Mouse (Mus musculus) adrenal gland, postnatal 36 days (tissue): Measurements from ENCODE around the gene Dis3l2. TPM values are rescaled to one million over a fixed set of nuclear protein-coding genes. Genes with fewer than 3 reads are reported as not detected.

ENCODE experiments used
- DNase-seq, 2 experiments: peaks; one replicate each; pipeline ENCODE4 v3.0.0; 2021; ENCODE audit warnings: mixed read lengths in 1 of 2
- total RNA-seq, 2 experiments: library from RNA; stranded (reverse); gene quantifications; 2 replicates each; pipeline ENCODE4 v1.2.3; 2021

Dis3l2 gene
- total RNA-seq, 2 experiments from 2014 or later = 12.2 to 19.3 TPM

GRCm38 (mm10) chr1:87010629-87011330, 307.2 kb downstream of the Dis3l2 start:
- DNase-seq = no peak

- DNase-seq = no peak
Measured at GRCm38 (mm10) chr1:87011718-87012117, 308.1 kb downstream of the Dis3l2 start.

- peak in 1 of 2 experiments; percentile 25 for DNase-seq
Measured at GRCm38 (mm10) chr1:87012606-87013005, 309.0 kb downstream of the Dis3l2 start.

- DNase-seq = no peak
Measured at GRCm38 (mm10) chr1:87020714-87021113, 317.1 kb downstream of the Dis3l2 start.

GRCm38 (mm10) chr1:87021584-87021983, 318.0 kb downstream of the Dis3l2 start:
- DNase-seq = no peak

GRCm38 (mm10) chr1:87023291-87024170, 319.9 kb downstream of the Dis3l2 start:
- no peak for DNase-seq

- DNase-seq = no peak
Measured at GRCm38 (mm10) chr1:87025021-87025420, 321.4 kb downstream of the Dis3l2 start.

- DNase-seq = peak; percentile 47
Measured at GRCm38 (mm10) chr1:87028786-87029185, 325.2 kb downstream of the Dis3l2 start.

GRCm38 (mm10) chr1:87030652-87031051, 327.0 kb downstream of the Dis3l2 start:
- DNase-seq = no peak

GRCm38 (mm10) chr1:87032466-87032865, 328.9 kb downstream of the Dis3l2 start:
- DNase-seq = no peak

GRCm38 (mm10) chr1:87035532-87036161, 332.0 kb downstream of the Dis3l2 start:
- DNase-seq = peak; percentile 45 to 65

- DNase-seq = no peak
Measured at GRCm38 (mm10) chr1:87036334-87036733, 332.7 kb downstream of the Dis3l2 start.

GRCm38 (mm10) chr1:87038477-87039070, 335.0 kb downstream of the Dis3l2 start:
- no peak for DNase-seq

- peak; percentile 80 to 85 for DNase-seq
Measured at GRCm38 (mm10) chr1:87041119-87041518, 337.5 kb downstream of the Dis3l2 start.

GRCm38 (mm10) chr1:87041814-87042438, 338.3 kb downstream of the Dis3l2 start:
- DNase-seq = peak; percentile 79 to 80

GRCm38 (mm10) chr1:87050072-87050471, 346.5 kb downstream of the Dis3l2 start:
- DNase-seq = no peak

- no peak for DNase-seq
Measured at GRCm38 (mm10) chr1:87050700-87051099, 347.1 kb downstream of the Dis3l2 start.

GRCm38 (mm10) chr1:87051369-87051768, 347.8 kb downstream of the Dis3l2 start:
- DNase-seq = peak; percentile 22 to 47

GRCm38 (mm10) chr1:87057075-87057474, 353.5 kb downstream of the Dis3l2 start:
- DNase-seq = no peak

- no peak for DNase-seq
Measured at GRCm38 (mm10) chr1:87059042-87059665, 355.5 kb downstream of the Dis3l2 start.

GRCm38 (mm10) chr1:87060913-87061312, 357.3 kb downstream of the Dis3l2 start:
- no peak for DNase-seq
